Mouse (Mus musculus): ENCODE results near the gene Fras1. TPM values are rescaled to one million over a fixed set of nuclear protein-coding genes. Genes with fewer than 3 reads are reported as not detected.
A peak's percentile ranks its signal among the peaks of the same experiment; 100 is the strongest.

Gene Fras1
- total and polyA plus RNA-seq, 3 experiments: 2.1 to 5.8 (median 5.4) TPM

DNA sequence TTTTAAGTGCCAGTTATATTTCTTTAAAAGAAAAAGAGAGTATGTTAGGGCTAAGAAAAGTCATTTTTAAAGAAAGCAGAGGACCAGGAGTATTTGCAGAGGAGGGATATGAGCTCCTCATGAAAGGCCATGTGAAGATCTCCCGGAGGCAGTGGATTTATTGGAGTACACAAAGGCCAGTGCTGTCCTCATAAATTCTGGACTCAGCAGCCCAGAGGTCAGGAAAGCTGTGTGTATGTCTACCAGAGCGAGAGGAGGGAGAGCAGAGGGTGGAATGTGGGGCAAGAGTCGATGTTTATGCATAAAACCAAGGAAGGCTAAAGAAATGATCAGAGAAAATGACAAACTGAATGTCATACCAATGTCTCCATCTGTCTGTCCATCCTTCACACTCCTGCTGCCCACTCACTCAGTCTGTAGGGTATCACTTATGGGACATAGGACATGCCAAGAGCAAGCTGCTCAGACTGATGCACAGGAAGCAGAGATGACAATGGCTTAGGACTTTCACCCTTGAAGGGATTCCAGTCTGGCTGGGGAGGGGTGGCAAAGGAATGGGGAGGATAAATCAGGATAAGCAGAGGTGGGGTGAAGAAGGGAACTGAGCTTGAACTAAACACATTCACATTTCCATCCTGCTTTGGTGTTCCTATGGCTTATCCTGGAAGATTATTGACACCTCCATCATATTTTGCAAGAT, 235.0 kb downstream of the Fras1 start:
- Histone ChIP-seq H3K36me3 (replicated peaks in 1 of 2; ENCODE audit: control insufficient read depth in 1 of 2, insufficient read depth in 1 of 2, low read length in 1 of 2) (peaks cover 0 to 8% of the 10 kb centered on the region in 2 experiments), H3K9me3 (replicated peaks; ENCODE audit: low read length) (peaks cover 2% of the 10 kb centered on the region), H3K4me3 (replicated peaks in 1 of 3; ENCODE audit: low read depth in 2 of 3, low read length in 2 of 3, poor library complexity in 1 of 3) (no peak overlapping the region), H3K79me2 (replicated peaks; ENCODE audit: control insufficient read depth, extremely low read depth, insufficient read depth, poor library complexity, severe bottlenecking) (no peaks in the 10 kb centered on the region), H3K27ac (ENCODE audit: insufficient read depth, low read depth) (no peak overlapping the region), H3K4me2 (ENCODE audit: insufficient read depth, low read depth, poor library complexity, severe bottlenecking) (no peak overlapping the region), H3K4me1 (ENCODE audit: control insufficient read depth in 1 of 2, insufficient read depth in 2 of 2) (no peaks in the 10 kb centered on the region), H3K27me3 (replicated peaks) (no peaks in the 10 kb centered on the region), H3K9ac (ENCODE audit: insufficient read depth, low read depth) (no peak overlapping the region)
- no peak for DNase-seq (ENCODE audit: extremely low read depth)
- dilution Hi-C loops (cut with MboI; ENCODE audit: extremely low pct_ligation_motif_present, extremely low pct_unique_long_range_greater_than_20kb, low sequenced_read_pairs): no loop called here
- in situ Hi-C loops (cut with MboI; ENCODE audit: low pct_ligation_motif_present, low pct_unique_long_range_greater_than_20kb, low sequenced_read_pairs): no loop called here
- no peak for TF ChIP-seq MAFK (IDR thresholded peaks at IDR 0.05; ENCODE audit: insufficient replicate concordance, low read length)
- TF ChIP-seq NELFE (IDR thresholded peaks at IDR 0.05; ENCODE audit: low read depth, low read length): no peak
- TF ChIP-seq USF2 (conservative IDR thresholded peaks at IDR 0.05; ENCODE audit: low read depth, low read length): no peak
- no peak for TF ChIP-seq TBP (conservative IDR thresholded peaks at IDR 0.05; ENCODE audit: low read depth, low read length)
- no peak for TF ChIP-seq RCOR1 (conservative IDR thresholded peaks at IDR 0.05; ENCODE audit: low read depth, low read length)
- no peak for TF ChIP-seq ZC3H11A (IDR thresholded peaks at IDR 0.05; ENCODE audit: low read depth, low read length)
- no peak for TF ChIP-seq E2F4 (IDR thresholded peaks at IDR 0.05; ENCODE audit: insufficient replicate concordance, low read depth, low read length)
- TF ChIP-seq MAX (IDR thresholded peaks at IDR 0.05; ENCODE audit: low read length): no peak
- TF ChIP-seq UBTF (IDR thresholded peaks at IDR 0.05; ENCODE audit: low read depth, low read length): no peak
- TF ChIP-seq SMC3 (IDR thresholded peaks at IDR 0.05; ENCODE audit: low read depth, low read length): no peak
- no peak for TF ChIP-seq MAZ (IDR thresholded peaks at IDR 0.05; ENCODE audit: low read depth, low read length)
- TF ChIP-seq PAX5 (IDR thresholded peaks at IDR 0.05; ENCODE audit: low read length): no peak
- no peak for TF ChIP-seq KAT2A (IDR thresholded peaks at IDR 0.05; ENCODE audit: insufficient replicate concordance, low read length)
- TF ChIP-seq GABPA (IDR thresholded peaks at IDR 0.05; ENCODE audit: insufficient replicate concordance, low read depth, low read length): no peak
- no peak for TF ChIP-seq CTCF (conservative IDR thresholded peaks at IDR 0.05 in 1 of 2, IDR thresholded peaks at IDR 0.05 in 1 of 2; ENCODE audit: low read depth in 2 of 2, low read length in 2 of 2)
- TF ChIP-seq ZNF384 (IDR thresholded peaks at IDR 0.05; ENCODE audit: low read depth, low read length): no peak

DNA sequence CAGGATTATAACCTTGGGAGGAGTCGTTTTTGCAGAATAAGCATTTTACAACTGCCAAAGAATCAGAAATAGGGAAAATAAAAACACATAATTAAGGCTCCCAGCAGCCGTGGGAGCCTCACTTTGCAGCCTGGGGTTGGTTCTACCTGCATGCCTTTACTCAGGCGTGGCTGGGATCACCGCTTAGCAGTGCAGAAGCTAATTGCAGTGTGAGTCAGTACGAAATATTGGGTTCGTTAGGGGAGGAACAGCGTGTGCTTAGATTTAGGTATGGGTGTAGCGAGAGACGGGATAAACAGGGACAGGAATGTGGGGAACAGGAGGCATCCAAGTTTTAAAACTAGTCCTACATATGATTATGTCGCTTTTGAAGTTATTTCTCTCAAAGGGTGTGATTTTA, 238.3 kb downstream of the Fras1 start:
- no peak for TF ChIP-seq GABPA (IDR thresholded peaks at IDR 0.05; ENCODE audit: insufficient replicate concordance, low read depth, low read length)
- peak; percentile 59; the same call in 1 of the 2 replicates for TF ChIP-seq MAFK (IDR thresholded peaks at IDR 0.05; ENCODE audit: insufficient replicate concordance, low read length)
- dilution Hi-C loops (cut with MboI; ENCODE audit: extremely low pct_ligation_motif_present, extremely low pct_unique_long_range_greater_than_20kb, low sequenced_read_pairs): no loop called here
- H3K9me3 ChIP-seq (replicated peaks; ENCODE audit: low read length): peaks cover 2% of the 10 kb centered on the region

More for the DNA sequence above, 238.3 kb downstream of the Fras1 start:
- Histone ChIP-seq H3K27ac (ENCODE audit: insufficient read depth, low read depth) (no peak overlapping the region), H3K4me1 (ENCODE audit: control insufficient read depth in 1 of 2, insufficient read depth in 2 of 2) (no peaks in the 10 kb centered on the region), H3K79me2 (replicated peaks; ENCODE audit: control insufficient read depth, extremely low read depth, insufficient read depth, poor library complexity, severe bottlenecking) (no peaks in the 10 kb centered on the region), H3K9ac (ENCODE audit: insufficient read depth, low read depth) (no peak overlapping the region), H3K4me3 (replicated peaks in 1 of 3; ENCODE audit: low read depth in 2 of 3, low read length in 2 of 3, poor library complexity in 1 of 3) (no peak overlapping the region), H3K4me2 (ENCODE audit: insufficient read depth, low read depth, poor library complexity, severe bottlenecking) (no peak overlapping the region), H3K27me3 (replicated peaks) (no peaks in the 10 kb centered on the region), H3K36me3 (replicated peaks in 1 of 2; ENCODE audit: control insufficient read depth in 1 of 2, insufficient read depth in 1 of 2, low read length in 1 of 2) (peaks cover 0 to 13% of the 10 kb centered on the region in 2 experiments)
- DNase-seq (ENCODE audit: extremely low read depth): no peak
- in situ Hi-C loops (cut with MboI; ENCODE audit: low pct_ligation_motif_present, low pct_unique_long_range_greater_than_20kb, low sequenced_read_pairs): no loop called here
